Mouse (Mus musculus) kidney, postnatal 25 days (tissue): ENCODE data around the gene Dnah2.

Experiments used
- DNase-seq, 2 experiments: peaks; one replicate each; pipeline ENCODE4 v3.0.0; 2021; ENCODE audit warnings: mixed read lengths in 2 of 2

The Dnah2 gene

GRCm38 (mm10) chr11:69461568-69461967, 87.3 kb downstream of the Dnah2 start:
- no peak for DNase-seq

GRCm38 (mm10) chr11:69459883-69460282, 89.0 kb downstream of the Dnah2 start:
- no peak for DNase-seq

GRCm38 (mm10) chr11:69457006-69457579, 91.8 kb downstream of the Dnah2 start:
- peak; percentile 49 to 78 for DNase-seq

GRCm38 (mm10) chr11:69452114-69452867, 96.6 kb downstream of the Dnah2 start:
- DNase-seq: peak; percentile 18 to 54

- DNase-seq: no peak
These were observed 101.6 kb downstream of the Dnah2 start for GRCm38 (mm10) chr11:69447299-69447698.

- DNase-seq: no peak
These were observed 105.6 kb downstream of the Dnah2 start for GRCm38 (mm10) chr11:69443328-69443727.

- DNase-seq: no peak
These were observed 111.6 kb downstream of the Dnah2 start for GRCm38 (mm10) chr11:69437291-69437690.

GRCm38 (mm10) chr11:69433189-69433588, 115.7 kb downstream of the Dnah2 start:
- no peak for DNase-seq

- peak in 1 of 2 experiments; percentile 47 for DNase-seq
These were observed 116.3 kb downstream of the Dnah2 start for GRCm38 (mm10) chr11:69432640-69432982.

- DNase-seq: peak; percentile 89
These were observed 116.9 kb downstream of the Dnah2 start for GRCm38 (mm10) chr11:69431829-69432639.

- DNase-seq: no peak
These were observed 118.3 kb downstream of the Dnah2 start for GRCm38 (mm10) chr11:69430631-69431030.

GRCm38 (mm10) chr11:69429313-69429712, 119.6 kb downstream of the Dnah2 start:
- peak; percentile 48 to 67 for DNase-seq

- peak; percentile 88 to 93 for DNase-seq
These were observed 120.2 kb downstream of the Dnah2 start for GRCm38 (mm10) chr11:69428751-69429150.

GRCm38 (mm10) chr11:69426246-69426645, 122.7 kb downstream of the Dnah2 start:
- DNase-seq: no peak

- no peak for DNase-seq
These were observed 125.0 kb downstream of the Dnah2 start for GRCm38 (mm10) chr11:69423885-69424284.

GRCm38 (mm10) chr11:69422842-69423241, 126.1 kb downstream of the Dnah2 start:
- peak in 1 of 2 experiments; percentile 35 for DNase-seq

GRCm38 (mm10) chr11:69421131-69421977, 127.6 kb downstream of the Dnah2 start:
- peak in 1 of 2 experiments; percentile 30 for DNase-seq

- DNase-seq: no peak
These were observed 128.3 kb downstream of the Dnah2 start for GRCm38 (mm10) chr11:69420554-69421000.

- DNase-seq: peak; percentile 77 to 83
These were observed 128.9 kb downstream of the Dnah2 start for GRCm38 (mm10) chr11:69419813-69420553.

- DNase-seq: peak in 1 of 2 experiments; percentile 74
These were observed 129.5 kb downstream of the Dnah2 start for GRCm38 (mm10) chr11:69419443-69419812.
